Mouse (Mus musculus) kidney, postnatal 36 days (tissue): Measurements from ENCODE around the gene Tomm5.
"Not testable (repeated sequence)": the region's sequence is repeated elsewhere in the genome, so short reads cannot be mapped to it uniquely, and the experiment has no call there.

Source experiments
- DNase-seq, 2 experiments: peaks; one replicate each; pipeline ENCODE4 v3.0.0; 2021 to 2022; ENCODE audit warnings: mixed read lengths in 2 of 2

The Tomm5 gene

GRCm38 (mm10) chr4:45064577-45064976 is 43.3 kb downstream of the Tomm5 start:
- DNase-seq = peak in 1 of 2 experiments; percentile 52

GRCm38 (mm10) chr4:45063836-45064235 is 44.1 kb downstream of the Tomm5 start:
- DNase-seq = not testable (repeated sequence)

GRCm38 (mm10) chr4:45055451-45055850 is 52.5 kb downstream of the Tomm5 start:
- no peak for DNase-seq
